ENCODE assay signal across 8 mouse cellular contexts in genomic region chr14:16242947-16243602, GRCm38 (mm10). TPM values are rescaled to one million over a fixed set of nuclear protein-coding genes. Genes with fewer than 3 reads are reported as not detected.
DNase-seq lines count a peak whose midpoint lies in the region; ATAC-seq lines count a peak whose summit lies in the region.

No protein-coding gene starts in this region.

- peak overlapping the region; percentile 78 for H3K9ac ChIP-seq in hindbrain, embryonic 13.5 days

- no peaks in the 10 kb centered on the region for H3K9me3 ChIP-seq in hindbrain, embryonic 13.5 days

- peak overlapping the region; percentile 63 for H3K4me2 ChIP-seq in hindbrain, embryonic 13.5 days

- H3K27ac ChIP-seq in hindbrain, embryonic 13.5 days, result peak overlapping the region; percentile 84

- peak; percentile 83 for DNase-seq in NIH3T3 (ENCODE audit: low read depth)
- peak; percentile 94 to 95 for DNase-seq in cerebellum, postnatal 25 days
- peak; percentile 86 to 87 for DNase-seq in frontal cortex, postnatal 25 days (ENCODE audit: low spot score in 2 of 2)
- DNase-seq in layer of hippocampus, postnatal 25 days (ENCODE audit: extremely low spot score in 1 of 2, low spot score in 1 of 2), result peak; percentile 79 to 92
- peak; percentile 91 for DNase-seq in lung, postnatal 14 days
- DNase-seq in ovary, postnatal 36 days (ENCODE audit: low spot score), result peak; percentile 90
- DNase-seq in thymus, postnatal 14 days, result peak; percentile 93

- H3K4me3 ChIP-seq in hindbrain, embryonic 13.5 days, result peak overlapping the region; percentile 52

- peaks cover 17% of the 10 kb centered on the region for H3K4me1 ChIP-seq in hindbrain, embryonic 13.5 days (replicated peaks)

- peaks cover 5% of the 10 kb centered on the region; the same call in 1 of the 2 replicates for H3K36me3 ChIP-seq in hindbrain, embryonic 13.5 days

- peak; percentile 92 for ATAC-seq in hindbrain, embryonic 13.5 days (ENCODE audit: low FRiP score)

- no peaks in the 10 kb centered on the region for H3K27me3 ChIP-seq in hindbrain, embryonic 13.5 days

- 4% methylated on average over 34 of the region's 34 CpGs for WGBS in hindbrain, embryonic 13.5 days

RNA-seq across cellular contexts. Expression of gene Ngly1, which starts 6.0 kb away (rescaled TPM):
- 26.3 and 27.0 TPM in 2 replicates for polyA plus RNA-seq in hindbrain, embryonic 13.5 days (2015; fragmentation: Nextera tagmentation; extraction: Ambion mirVana)
- 10 to 100 TPM; 31.9 to 32.7 TPM for total RNA-seq in layer of hippocampus, postnatal 25 days (2021)

RNA-seq across cellular contexts. Expression of gene Oxsm, which starts 6.5 kb away (rescaled TPM):
- polyA plus RNA-seq in hindbrain, embryonic 13.5 days (2015; fragmentation: Nextera tagmentation; extraction: Ambion mirVana), result 1.1 and 1.8 TPM in 2 replicates
- 1 to 10 TPM; 8.2 to 9.5 TPM for total RNA-seq in layer of hippocampus, postnatal 25 days (2021)

Comparison
In these comparisons a context has a peak if more than half of its experiments do, and no peak if none do; other contexts are left out.
1. Peak in every context shown above with its lines: DNase-seq, ATAC-seq, H3K4me3 ChIP-seq and H3K27ac ChIP-seq.